Mouse (Mus musculus): ENCODE results near the gene Myo1b.

The Myo1b gene

DNA sequence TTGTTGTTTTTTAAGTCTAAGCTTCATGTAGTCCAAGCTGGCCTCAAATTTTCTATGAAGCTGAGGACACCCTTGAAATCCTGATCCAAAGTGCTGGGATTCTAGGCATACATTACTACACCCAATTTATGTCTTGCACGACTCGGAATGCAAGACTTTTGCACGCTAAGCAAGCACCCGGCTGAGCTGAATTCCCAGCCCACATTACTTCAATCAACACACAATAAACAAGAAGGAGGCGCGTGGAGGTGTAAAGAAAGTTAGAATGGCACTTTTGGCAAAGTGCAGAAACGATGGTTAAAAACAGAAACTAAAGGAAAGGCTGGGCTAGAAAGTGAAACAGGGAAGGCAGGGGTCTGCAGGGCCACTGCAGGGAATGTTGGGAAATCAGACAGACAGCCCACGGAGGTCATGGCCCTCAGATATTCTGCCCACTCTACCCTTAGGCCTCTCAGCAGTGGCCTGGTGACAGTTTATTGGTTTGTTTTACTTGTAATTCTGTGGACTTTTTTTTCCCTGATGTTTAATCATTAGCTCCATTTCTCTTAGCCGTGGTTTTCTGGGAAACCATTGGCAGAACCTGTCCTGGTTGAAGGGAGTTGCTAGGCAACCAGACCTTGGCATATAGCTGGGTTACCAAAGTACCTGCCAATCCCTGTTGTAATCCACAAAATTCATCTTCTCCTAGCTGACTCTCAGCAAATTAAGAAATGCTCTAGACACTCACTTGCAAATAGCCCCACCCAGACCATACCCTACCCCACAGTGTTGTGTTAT lies 195.8 kb downstream of the Myo1b start:
- DNase-seq (ENCODE audit: low spot score), result no peak

GRCm38 (mm10) chr1:51710831-51711230 lies 205.0 kb downstream of the Myo1b start:
- DNase-seq (ENCODE audit: low spot score), result no peak

DNA sequence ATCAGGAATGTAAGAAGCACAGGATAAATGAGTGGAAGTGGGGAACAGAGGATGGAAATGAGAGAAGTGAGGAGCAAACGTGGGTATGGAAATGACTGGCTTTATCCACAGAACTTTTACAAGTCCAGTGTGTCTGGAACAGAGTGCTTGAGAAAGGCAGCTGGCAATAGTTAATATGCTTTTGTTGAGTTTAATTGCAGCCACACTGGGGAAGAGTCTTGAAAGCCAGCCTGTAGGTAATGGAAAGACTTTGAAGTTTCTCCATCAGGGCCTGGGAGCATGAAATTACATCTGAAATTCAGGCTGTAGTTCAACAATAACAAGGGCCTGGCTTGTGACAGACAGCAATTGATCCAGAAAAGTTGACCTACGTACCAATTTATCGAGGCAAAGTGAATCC lies 209.8 kb downstream of the Myo1b start:
- no peak for DNase-seq (ENCODE audit: low spot score)

- no peak for DNase-seq (ENCODE audit: low spot score)
Measured at GRCm38 (mm10) chr1:51704610-51705009, 211.3 kb downstream of the Myo1b start.
